Mouse (Mus musculus): Measurements from ENCODE around the gene Zfp719. TPM values are rescaled to one million over a fixed set of nuclear protein-coding genes. Genes with fewer than 3 reads are reported as not detected.

The Zfp719 gene
- total RNA-seq (2014; fragmentation: Nextera tagmentation) (9.9 and 19.2 TPM in 2 replicates), total RNA-seq (2017) (7.8 and 10.8 TPM in 2 replicates)

DNA sequence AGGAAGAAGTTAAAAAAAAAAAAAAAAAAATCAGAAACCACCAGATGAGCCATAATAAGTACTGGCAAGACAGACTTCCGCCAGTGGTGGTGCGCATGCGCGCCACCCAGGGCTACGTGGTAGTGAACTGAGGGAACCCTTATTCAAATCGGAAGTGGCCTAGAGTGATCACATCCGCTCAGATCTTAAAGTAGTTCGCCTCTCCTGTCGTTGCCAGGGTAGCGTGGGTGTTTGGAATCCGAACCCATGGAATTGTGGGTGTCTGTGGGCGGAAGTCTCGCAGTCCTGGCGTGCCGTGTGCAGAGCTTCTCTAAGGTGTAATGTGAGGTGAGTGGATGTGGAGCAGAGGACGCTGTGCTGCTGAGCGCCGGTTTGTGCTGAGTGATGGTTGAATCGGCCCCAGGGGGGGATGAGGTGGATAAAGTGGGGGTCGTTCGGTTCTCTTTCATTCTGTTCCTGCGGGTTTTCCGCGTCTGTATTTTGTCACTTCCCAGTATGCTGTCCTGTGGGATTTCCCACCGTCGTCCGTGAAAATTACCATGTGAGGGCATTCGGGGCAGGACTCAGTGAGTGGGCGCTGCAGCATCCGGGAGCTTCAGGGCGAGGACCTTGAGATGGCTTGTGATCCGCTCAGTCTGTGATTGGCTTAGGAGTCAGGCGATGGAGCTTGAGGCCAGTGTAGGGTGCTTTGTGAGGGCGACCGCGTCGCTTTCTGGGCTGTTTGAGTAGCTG lies at the start of gene Zfp719:
Gene Zfp719, plus strand, starts transcription at position 171 of the 732 bp plus-strand sequence.
- ATAC-seq (replicated peaks; ENCODE audit: poor library complexity, severe bottlenecking): peak; percentile 96

GRCm38 (mm10) chr7:43530216-43530785 lies 49.1 kb upstream of the Zfp719 start:
- peak; percentile 73 for ATAC-seq (replicated peaks; ENCODE audit: poor library complexity, severe bottlenecking)

- ATAC-seq (replicated peaks; ENCODE audit: poor library complexity, severe bottlenecking): peak; percentile 78
Measured at GRCm38 (mm10) chr7:43532936-43533505, 46.4 kb upstream of the Zfp719 start.

DNA sequence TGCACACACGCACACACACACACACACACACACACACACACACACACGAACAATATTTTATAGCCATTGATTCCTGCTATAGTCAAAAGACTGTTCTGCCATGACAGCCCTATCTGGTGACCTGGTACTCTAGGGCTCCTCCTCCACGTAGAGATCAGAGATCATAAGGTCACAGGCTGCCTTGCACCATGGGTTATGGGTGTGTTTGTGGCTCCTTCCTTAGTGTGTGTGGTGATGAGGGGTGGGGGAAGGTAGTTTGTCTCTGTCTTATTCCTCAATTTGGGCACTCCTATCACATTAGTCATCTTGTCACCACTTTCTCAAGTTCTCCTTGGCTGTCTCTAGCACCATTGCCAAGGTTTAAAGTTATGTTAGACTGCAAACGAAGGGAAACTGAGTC lies 40.9 kb upstream of the Zfp719 start:
- peak; percentile 72 for ATAC-seq (replicated peaks; ENCODE audit: poor library complexity, severe bottlenecking)

DNA sequence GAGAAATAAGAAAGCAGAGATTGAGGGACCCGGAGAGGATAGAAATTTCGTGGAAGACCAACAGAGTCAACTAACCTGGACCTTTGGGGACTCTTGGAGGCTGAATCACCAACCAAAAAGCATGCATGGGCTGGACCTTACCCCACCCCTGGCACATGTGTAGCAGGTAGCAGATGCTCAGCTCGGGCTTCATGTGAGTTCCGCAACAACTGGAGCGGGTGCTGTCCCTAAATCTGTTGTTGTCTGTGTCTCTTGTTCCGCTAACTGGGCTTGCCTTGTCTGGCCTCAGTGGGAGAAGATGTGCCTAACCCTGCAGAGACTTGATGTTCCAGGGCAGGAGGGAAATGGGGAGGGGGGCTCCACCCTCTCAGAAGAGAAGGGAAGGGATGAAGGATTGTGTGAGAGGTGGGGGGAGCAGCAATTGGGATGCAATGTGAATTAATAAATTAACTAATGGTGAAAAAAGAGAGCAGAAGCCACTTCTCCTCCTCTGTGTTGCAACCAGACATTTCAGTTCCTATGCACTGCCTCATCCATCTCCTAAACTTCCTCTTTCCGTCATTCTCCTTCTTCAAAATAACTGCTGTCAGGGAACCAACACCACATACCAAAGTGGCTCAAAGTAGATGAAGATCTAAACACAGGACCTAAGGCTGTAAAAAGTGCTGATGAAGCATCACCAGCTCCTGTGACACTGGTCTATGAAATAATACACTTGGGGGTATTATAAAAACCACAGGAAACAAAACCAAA lies 35.0 kb upstream of the Zfp719 start, which contains the start of gene Cd33:
Gene Cd33, minus strand, starts transcription at position 204 of the 753 bp plus-strand sequence.
- ATAC-seq (replicated peaks; ENCODE audit: poor library complexity, severe bottlenecking): peak; percentile 67

- ATAC-seq (replicated peaks; ENCODE audit: poor library complexity, severe bottlenecking): peak; percentile 78
Measured at GRCm38 (mm10) chr7:43545656-43546545, 33.5 kb upstream of the Zfp719 start.

- ATAC-seq (replicated peaks; ENCODE audit: poor library complexity, severe bottlenecking): no peak
Measured at GRCm38 (mm10) chr7:43547666-43548065, 31.7 kb upstream of the Zfp719 start.

- ATAC-seq (replicated peaks; ENCODE audit: poor library complexity, severe bottlenecking): no peak
Measured at GRCm38 (mm10) chr7:43548206-43548605, 31.2 kb upstream of the Zfp719 start.

GRCm38 (mm10) chr7:43553153-43553552 lies 26.3 kb upstream of the Zfp719 start:
- peak; percentile 88 for ATAC-seq (replicated peaks; ENCODE audit: poor library complexity, severe bottlenecking)

DNA sequence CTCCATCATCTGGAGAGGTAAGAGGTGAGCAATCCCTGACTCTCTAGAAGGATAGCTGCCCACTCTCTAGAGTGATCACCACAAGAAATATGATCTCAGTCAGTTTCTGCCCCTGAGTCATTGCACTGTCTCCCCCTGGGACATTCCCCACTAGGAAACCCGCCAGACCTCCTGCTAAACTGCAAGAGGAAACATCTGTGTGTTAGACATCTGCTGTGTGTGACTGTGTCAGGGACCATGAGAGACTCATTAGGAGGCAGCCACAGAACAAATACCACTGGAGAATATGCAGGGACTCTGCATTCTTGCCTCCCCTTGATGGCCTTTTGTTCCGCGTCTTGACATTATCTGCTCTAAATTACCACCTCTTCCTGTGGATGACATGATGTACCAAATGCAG lies 24.9 kb upstream of the Zfp719 start:
- ATAC-seq (replicated peaks; ENCODE audit: poor library complexity, severe bottlenecking): peak; percentile 71

DNA sequence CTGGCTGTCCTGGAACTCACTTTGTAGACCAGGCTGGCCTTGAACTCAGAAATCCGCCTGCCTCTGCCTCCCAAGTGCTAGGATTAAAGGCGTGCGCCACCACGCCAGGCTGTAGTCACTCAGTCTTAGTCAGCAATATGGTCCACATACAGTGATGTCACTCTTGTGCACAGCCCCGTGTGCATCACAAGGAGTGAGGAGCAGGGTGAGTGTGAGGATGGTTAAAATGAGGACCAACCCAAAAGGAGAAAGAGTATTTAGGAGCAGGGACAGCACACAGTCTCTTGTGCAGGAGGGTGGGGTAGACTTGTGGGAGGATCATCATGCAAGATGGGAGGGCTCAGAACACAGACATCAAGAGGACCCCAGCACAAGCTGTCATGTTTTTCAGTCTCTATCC lies 24.1 kb upstream of the Zfp719 start:
- ATAC-seq (replicated peaks; ENCODE audit: poor library complexity, severe bottlenecking): no peak

- no peak for ATAC-seq (replicated peaks; ENCODE audit: poor library complexity, severe bottlenecking)
Measured at GRCm38 (mm10) chr7:43556901-43557300, 22.5 kb upstream of the Zfp719 start.

DNA sequence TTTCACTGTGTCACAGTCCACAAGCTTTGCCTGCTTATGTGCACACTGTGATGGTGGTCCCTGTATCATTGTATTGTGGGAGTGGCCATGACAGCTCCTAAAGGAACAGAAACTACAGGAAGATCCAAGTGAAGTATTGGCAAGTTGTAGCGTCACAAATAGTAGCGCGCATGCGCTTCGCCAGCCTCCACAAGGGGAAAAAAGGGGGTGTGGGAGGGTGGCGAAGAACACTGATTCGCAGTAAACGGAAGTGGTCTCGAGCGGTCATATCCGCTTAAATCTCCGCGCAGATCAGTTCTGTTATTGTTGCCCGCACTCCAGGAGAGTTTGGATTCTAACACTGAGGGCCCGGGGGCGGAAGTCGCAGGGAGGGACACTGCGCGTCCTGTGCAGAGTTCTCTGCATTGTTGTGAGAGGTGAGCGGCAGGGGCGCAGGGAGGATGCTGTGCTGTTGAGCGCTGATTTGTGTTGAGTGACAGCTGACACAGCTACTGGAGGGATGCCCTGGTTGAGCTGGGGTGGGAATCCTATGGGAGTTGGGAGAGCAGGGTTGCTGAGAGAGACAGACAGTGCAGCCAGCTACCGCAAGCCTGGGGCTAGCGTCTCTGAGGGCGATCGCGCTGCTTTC lies 17.3 kb upstream of the Zfp719 start, which contains the start of gene Zfp658:
Gene Zfp658, plus strand, starts transcription at position 251 of the 628 bp plus-strand sequence.
- peak; percentile 75 for ATAC-seq (replicated peaks; ENCODE audit: poor library complexity, severe bottlenecking)

GRCm38 (mm10) chr7:43562651-43563070 lies 16.7 kb upstream of the Zfp719 start:
- peak; percentile 28 for ATAC-seq (replicated peaks; ENCODE audit: poor library complexity, severe bottlenecking)

GRCm38 (mm10) chr7:43563300-43563699 lies 16.1 kb upstream of the Zfp719 start:
- ATAC-seq (replicated peaks; ENCODE audit: poor library complexity, severe bottlenecking): peak; percentile 69

- peak; percentile 44 for ATAC-seq (replicated peaks; ENCODE audit: poor library complexity, severe bottlenecking)
Measured at GRCm38 (mm10) chr7:43571216-43571615, 8.2 kb upstream of the Zfp719 start.

DNA sequence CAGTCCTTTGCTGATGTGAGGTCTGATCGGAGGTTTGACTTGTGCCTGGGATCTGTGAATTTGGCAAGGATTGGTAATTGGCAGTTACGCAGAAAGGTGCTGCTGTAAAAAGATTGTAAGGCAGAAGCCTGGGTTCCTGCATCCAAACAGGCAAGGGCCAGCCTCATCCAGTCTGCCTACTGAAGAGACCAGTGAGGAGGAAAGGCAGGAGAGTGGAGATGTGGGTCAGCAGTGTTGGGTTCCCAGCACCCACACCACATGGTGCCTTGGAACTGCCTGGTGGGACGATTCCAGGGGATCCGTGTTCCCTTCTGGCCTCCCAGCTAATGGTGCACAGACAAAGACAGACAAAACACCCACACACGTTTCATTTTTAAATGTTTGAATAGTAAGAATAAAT lies 1.1 kb downstream of the Zfp719 start:
- no peak for ATAC-seq (replicated peaks; ENCODE audit: poor library complexity, severe bottlenecking)

DNA sequence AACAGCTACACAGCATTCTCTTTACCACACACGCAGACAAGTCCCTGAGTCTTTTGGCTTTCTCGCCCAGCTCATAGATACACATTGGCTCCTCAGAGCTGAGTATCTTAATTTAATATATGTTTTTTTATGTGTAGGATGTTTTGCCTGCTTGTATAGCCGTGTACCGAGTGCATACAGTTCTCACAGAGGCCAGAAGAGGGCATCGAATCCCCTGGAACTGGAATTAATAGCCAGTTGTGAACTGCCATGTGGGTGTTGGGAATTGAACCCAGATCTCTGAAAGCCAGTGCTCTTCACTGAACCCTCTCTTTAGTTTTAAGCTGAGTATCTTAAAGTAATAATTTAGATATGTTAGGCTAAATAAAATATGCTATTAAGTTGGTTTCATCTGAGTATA lies 5.4 kb downstream of the Zfp719 start:
- ATAC-seq (replicated peaks; ENCODE audit: poor library complexity, severe bottlenecking): peak; percentile 45; the same call in 1 of the 2 replicates

DNA sequence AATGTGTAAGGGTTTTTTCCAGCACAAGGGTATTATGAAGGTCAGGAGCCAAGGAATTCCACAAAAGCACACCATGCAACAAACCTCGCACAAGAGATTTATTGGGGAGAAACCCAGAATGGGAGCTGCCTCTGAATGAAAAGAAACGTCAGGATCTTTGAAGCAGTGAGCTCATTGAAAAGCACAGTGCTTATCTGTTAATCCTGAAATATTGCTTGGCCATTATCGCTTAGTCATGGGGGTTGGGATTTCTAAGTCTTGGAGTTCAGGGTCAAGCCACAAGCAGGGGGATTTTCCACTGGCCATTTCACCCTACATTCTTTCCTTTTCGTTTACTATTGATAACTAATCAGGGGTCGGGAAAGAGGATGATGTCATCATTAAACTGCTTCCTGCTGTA lies 22.5 kb downstream of the Zfp719 start:
- no peak for ATAC-seq (replicated peaks; ENCODE audit: poor library complexity, severe bottlenecking)

Data from granulocyte monocyte progenitor cell, adult 5-6 weeks (primary cell).